Mouse (Mus musculus) ES-Bruce4 (cell line): ENCODE measurements around the gene Icmt. TPM values are rescaled to one million over a fixed set of nuclear protein-coding genes. Genes with fewer than 3 reads are reported as not detected.

ENCODE experiments used
- H3K27ac ChIP-seq: 2 replicates; pipeline ENCODE4 v1.5.1; 2012; ENCODE audit warnings: low read length, inconsistent platforms; ENCODE audit not compliant: insufficient read depth
- H3K27me3 ChIP-seq: 2 replicates; pipeline ENCODE4 v1.6.1; 2012; ENCODE audit warnings: mild to moderate bottlenecking, low read length, inconsistent platforms; ENCODE audit not compliant: control insufficient read depth, poor library complexity, insufficient read depth, severe bottlenecking
- H3K36me3 ChIP-seq: 2 replicates; pipeline ENCODE4 v1.6.1; 2012; ENCODE audit warnings: inconsistent platforms, mild to moderate bottlenecking, low read length, moderate library complexity; ENCODE audit not compliant: control insufficient read depth, poor library complexity, insufficient read depth, severe bottlenecking
- H3K4me1 ChIP-seq: one replicate; pipeline ENCODE4 v1.8.1; 2011; ENCODE audit warnings: low read length; ENCODE audit not compliant: control insufficient read depth, insufficient read depth
- H3K4me3 ChIP-seq: 2 replicates; pipeline ENCODE4 v1.5.1; 2011; ENCODE audit warnings: low read depth, mild to moderate bottlenecking, low read length
- H3K9ac ChIP-seq: 2 replicates; pipeline ENCODE4 v1.6.1; 2012; ENCODE audit warnings: low read depth, mild to moderate bottlenecking, inconsistent platforms; ENCODE audit not compliant: poor library complexity, severe bottlenecking
- H3K9me3 ChIP-seq: replicated peaks from 2 replicates; pipeline ENCODE4 v1.6.1; 2012; ENCODE audit warnings: mild to moderate bottlenecking, low read length, inconsistent platforms; ENCODE audit not compliant: control insufficient read depth, poor library complexity, insufficient read depth, severe bottlenecking
- CTCF ChIP-seq: IDR thresholded peaks from one replicate; pipeline ENCODE4 v1.8.1; 2011; ENCODE audit warnings: low read depth, low read length
- EP300 ChIP-seq: IDR thresholded peaks from 2 replicates; pipeline ENCODE4 v1.6.1; 2011; ENCODE audit warnings: low read depth, low read length; ENCODE audit not compliant: insufficient read depth
- POLR2A ChIP-seq: IDR thresholded peaks from one replicate; pipeline ENCODE4 v1.8.1; 2011; ENCODE audit warnings: low read length; ENCODE audit not compliant: insufficient read depth
- polyA plus RNA-seq: library from polyadenylated mRNA; stranded (reverse); fragments of >200 nt; gene quantifications from 2 replicates; pipeline ENCODE4 v1.2.4, GENCODE M21; 2011; ENCODE audit warnings: low read depth; ENCODE audit not compliant: missing spikeins, insufficient read depth, insufficient read length

The Icmt gene
- polyA plus RNA-seq, 1 experiment, result 22.8 TPM

DNA sequence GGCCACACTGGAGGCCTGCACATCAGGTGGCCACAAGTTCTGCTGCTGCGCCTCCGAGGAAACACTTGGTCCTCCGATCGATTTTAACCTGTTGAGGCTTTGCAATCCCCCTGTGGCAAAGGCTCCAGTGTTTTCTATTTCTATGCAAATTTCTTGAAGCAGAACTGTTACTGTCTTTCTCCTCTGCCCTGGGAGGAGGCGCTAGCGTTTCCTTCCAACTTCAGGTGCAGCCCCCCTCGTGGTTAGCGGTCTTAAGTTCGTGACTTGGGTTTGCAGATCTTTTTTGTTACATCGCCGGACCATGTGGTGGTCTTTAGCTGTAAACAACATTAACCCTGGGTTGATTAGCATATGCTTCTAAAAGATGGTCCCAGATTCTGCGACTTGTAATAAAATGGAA, 36.6 kb downstream of the Icmt start:
- TF ChIP-seq CTCF (no peak), EP300 (no peak), POLR2A (no peak)
- no peak overlapping the region for H3K9ac ChIP-seq
- no peak overlapping the region for H3K4me3 ChIP-seq
- H3K9me3 ChIP-seq, result no peaks in the 10 kb centered on the region
- H3K4me1 ChIP-seq, result peaks cover 8% of the 10 kb centered on the region
- peaks cover 53% of the 10 kb centered on the region for H3K36me3 ChIP-seq
- H3K27ac ChIP-seq, result no peak overlapping the region
- H3K27me3 ChIP-seq, result no peaks in the 10 kb centered on the region

DNA sequence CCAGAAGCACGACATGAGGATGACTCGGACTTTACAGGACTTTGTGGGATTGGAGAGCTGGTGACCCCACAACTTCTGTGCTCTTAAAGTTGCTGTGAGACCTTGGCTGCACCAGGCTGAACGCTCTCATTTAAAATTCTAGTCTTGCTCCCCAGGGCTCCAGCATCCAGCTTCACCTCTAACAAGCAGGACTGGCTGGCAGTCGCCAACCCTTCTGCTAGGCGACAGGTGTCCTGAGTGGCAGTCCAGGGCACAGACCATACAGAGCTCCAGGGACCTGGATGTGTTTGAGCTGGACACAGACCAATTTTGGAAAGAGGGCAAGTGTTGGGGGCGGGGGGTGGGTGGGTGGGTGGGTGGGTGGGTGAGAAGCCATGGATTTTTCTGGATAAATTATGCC, 40.7 kb downstream of the Icmt start:
- peaks cover 7% of the 10 kb centered on the region for H3K27me3 ChIP-seq
- H3K4me3 ChIP-seq, result no peak overlapping the region
- peaks cover 13% of the 10 kb centered on the region; the same call in 1 of the 2 replicates for H3K36me3 ChIP-seq

DNA sequence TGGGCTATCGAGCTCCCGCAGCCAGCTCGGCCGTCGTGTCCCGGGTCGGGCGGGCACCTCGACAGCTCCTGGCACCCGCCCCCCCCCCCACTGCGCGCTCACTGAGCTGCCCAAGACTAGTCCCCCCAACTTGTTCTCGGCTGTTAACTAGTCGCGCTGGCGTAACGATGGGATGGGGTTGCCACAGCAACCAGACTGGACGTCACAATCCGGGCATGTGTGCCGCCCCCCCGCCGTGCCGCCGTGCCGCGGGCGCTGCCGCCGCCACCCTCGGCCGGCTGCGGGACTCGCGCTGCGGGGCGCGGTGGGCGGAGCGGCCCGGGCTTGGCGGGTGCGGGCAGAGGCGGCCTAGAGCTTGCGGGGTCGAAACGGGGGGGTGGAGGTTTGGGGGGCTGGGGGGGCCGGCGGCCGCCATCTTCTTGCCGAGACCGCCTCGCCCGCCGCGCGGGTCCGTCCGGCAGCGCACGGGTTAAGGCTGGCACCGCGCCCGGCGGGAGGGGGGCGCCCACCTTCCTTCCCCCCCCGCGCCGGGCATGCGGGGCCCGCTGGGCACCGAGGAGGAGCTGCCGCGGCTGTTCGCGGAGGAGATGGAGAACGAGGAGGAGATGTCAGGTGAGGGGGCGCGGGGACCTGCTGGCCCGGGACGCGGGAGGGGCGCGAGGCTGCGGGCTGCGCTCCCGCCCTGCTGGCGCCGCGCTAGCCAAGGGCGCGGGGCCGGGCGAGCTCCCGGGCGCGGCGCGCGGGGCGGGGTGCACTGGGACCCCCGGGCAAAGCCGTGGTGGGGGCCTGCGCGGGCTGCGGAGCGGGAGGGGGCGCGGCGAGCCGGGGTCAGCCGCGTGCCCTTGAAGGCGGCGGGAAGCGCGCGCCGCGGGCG, 41.6 kb downstream of the Icmt start, which contains the start of gene Chd5:
Chd5 (plus strand) TSS at position 233 of the 874 bp plus-strand sequence.
- Histone ChIP-seq H3K9ac (peak within 1 kb of the TSS; percentile 74), H3K27me3 (peaks cover 7% of the 10 kb centered on the region), H3K4me1 (peaks cover 11% of the 10 kb centered on the region), H3K27ac (no peak within 1 kb of the TSS), H3K4me3 (peak within 1 kb of the TSS; percentile 43), H3K36me3 (peaks cover 6% of the 10 kb centered on the region; the same call in 1 of the 2 replicates), H3K9me3 (no peaks in the 10 kb centered on the region)
- no peak for TF ChIP-seq CTCF

More for the DNA sequence above, 40.7 kb downstream of the Icmt start:
- peaks cover 11% of the 10 kb centered on the region for H3K4me1 ChIP-seq
- H3K27ac ChIP-seq, result no peak overlapping the region
- TF ChIP-seq CTCF (no peak), EP300 (no peak), POLR2A (no peak)
- H3K9me3 ChIP-seq, result no peaks in the 10 kb centered on the region
- H3K9ac ChIP-seq, result no peak overlapping the region

DNA sequence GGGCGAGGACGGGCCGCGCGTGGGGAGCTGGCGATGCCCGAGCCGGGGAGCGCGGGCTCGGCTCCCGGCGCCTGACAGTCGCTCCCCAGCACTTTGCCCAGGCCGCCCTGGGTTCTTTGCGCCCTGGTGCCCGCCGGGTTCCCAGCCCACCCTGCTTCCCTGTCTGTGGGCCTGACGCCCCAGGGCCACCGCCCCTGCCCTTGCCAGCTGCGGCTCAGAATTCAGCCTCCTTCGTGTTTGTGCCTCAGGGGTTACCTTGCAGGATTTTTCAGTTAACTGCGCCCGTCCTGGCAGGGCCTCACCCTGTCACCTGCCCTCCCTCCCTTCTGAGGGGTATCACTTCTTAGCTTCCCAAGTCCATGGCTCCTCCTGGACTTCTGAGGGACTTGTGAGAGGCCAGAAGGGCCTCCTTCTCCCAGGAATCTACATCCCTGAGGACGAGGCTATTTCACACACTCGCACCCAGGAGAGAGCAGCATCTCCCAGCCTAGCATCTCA, 42.3 kb downstream of the Icmt start:
- H3K36me3 ChIP-seq, result no peaks in the 10 kb centered on the region
- peaks cover 7% of the 10 kb centered on the region for H3K27me3 ChIP-seq
- no peaks in the 10 kb centered on the region for H3K9me3 ChIP-seq
- H3K4me3 ChIP-seq, result peak overlapping the region; percentile 43
- no peak overlapping the region for H3K27ac ChIP-seq
- TF ChIP-seq CTCF, result no peak
- no peak for TF ChIP-seq EP300
- TF ChIP-seq POLR2A, result no peak
- H3K4me1 ChIP-seq, result peaks cover 14% of the 10 kb centered on the region
- H3K9ac ChIP-seq, result peak overlapping the region; percentile 74

DNA sequence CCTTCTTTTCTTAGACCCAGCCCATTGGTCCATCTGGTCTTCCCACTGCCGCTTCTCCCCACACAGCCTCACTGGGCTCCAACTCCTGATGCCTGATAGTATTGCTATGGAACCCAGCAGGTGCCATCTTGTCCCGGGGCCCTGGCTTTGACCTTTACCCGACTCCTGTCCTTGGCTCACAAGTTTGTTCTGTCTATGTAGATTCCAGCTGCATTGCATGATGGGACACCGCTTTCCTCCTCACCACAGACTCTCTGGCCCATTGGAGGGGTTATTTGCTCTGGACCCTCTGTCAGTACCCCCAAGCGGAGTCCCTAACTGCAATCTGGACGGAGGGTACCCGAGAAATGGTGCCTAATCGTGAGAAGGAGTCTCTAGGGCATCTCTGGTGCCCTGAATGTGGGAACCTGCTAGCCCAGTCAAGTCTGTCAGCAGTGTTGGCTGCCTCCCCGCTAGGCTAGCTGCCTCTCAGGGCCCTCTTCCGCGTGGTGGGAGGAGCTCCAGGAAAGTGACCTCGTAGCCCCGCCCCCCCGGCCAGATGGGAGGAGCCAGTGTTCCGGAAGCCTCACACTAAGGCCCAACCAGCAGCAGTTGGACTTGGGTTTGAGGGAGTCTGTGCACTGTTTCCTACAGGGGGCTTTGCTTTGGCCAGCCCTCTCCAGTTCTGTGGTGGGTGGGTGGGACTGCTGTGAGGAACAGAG, 43.7 kb downstream of the Icmt start:
- Histone ChIP-seq H3K36me3 (no peaks in the 10 kb centered on the region), H3K27ac (peak overlapping the region; percentile 46), H3K9ac (no peak overlapping the region), H3K4me1 (peaks cover 19% of the 10 kb centered on the region), H3K9me3 (no peaks in the 10 kb centered on the region), H3K27me3 (peaks cover 7% of the 10 kb centered on the region), H3K4me3 (peak overlapping the region; percentile 37)
- TF ChIP-seq EP300, result 0 out of 2 replicates have a peak, but pooled peaks have one; percentile 19
- peak; percentile 48 for TF ChIP-seq POLR2A
- no peak for TF ChIP-seq CTCF
